Mouse (Mus musculus): ENCODE measurements around the gene Olfr77. TPM values are rescaled to one million over a fixed set of nuclear protein-coding genes. Genes with fewer than 3 reads are reported as not detected.

The Olfr77 gene
- 0.21 and 0.23 TPM in 2 replicates for polyA plus RNA-seq (2015; fragmentation: Nextera tagmentation; extraction: Ambion mirVana)

- Histone ChIP-seq H3K27me3 (no peaks in the 10 kb centered on the region), H3K4me2 (no peak within 1 kb of the TSS), H3K4me3 (no peak within 1 kb of the TSS), H3K9ac (no peak within 1 kb of the TSS), H3K9me3 (replicated peaks) (peaks cover 14% of the 10 kb centered on the region), H3K27ac (no peak within 1 kb of the TSS), H3K4me1 (no peaks in the 10 kb centered on the region), H3K36me3 (ENCODE audit: poor library complexity, severe bottlenecking) (no peaks in the 10 kb centered on the region)
- ATAC-seq: no peak
- WGBS: 87% methylated on average over 2 of the region's 2 CpGs
Observed at GRCm38 (mm10) chr9:19916565-19916964, at the start of gene Olfr77. Gene Olfr77 (plus strand): TSS chr9:19916865.

GRCm38 (mm10) chr9:19887904-19888303 lies 28.8 kb upstream of the Olfr77 start, which contains the start of gene Olfr862:
Gene Olfr862 (minus strand): TSS chr9:19888004.
- no peak within 1 kb of the TSS for H3K9ac ChIP-seq
- H3K27ac ChIP-seq: no peak within 1 kb of the TSS
- no peak within 1 kb of the TSS for H3K4me3 ChIP-seq
- H3K27me3 ChIP-seq: no peaks in the 10 kb centered on the region
- no peak for ATAC-seq
- H3K4me2 ChIP-seq: no peak within 1 kb of the TSS
- H3K36me3 ChIP-seq (ENCODE audit: poor library complexity, severe bottlenecking): no peaks in the 10 kb centered on the region
- H3K9me3 ChIP-seq (replicated peaks): peaks cover 18% of the 10 kb centered on the region
- H3K4me1 ChIP-seq: no peaks in the 10 kb centered on the region

- no peaks in the 10 kb centered on the region for H3K27me3 ChIP-seq
- no peak overlapping the region for H3K9ac ChIP-seq
- no peak overlapping the region for H3K27ac ChIP-seq
- H3K4me2 ChIP-seq: no peak overlapping the region
- WGBS: 54% methylated on average over 4 of the region's 4 CpGs
- no peak for ATAC-seq
- peaks cover 11% of the 10 kb centered on the region for H3K9me3 ChIP-seq (replicated peaks)
- H3K4me3 ChIP-seq: no peak overlapping the region
- no peaks in the 10 kb centered on the region for H3K4me1 ChIP-seq
- H3K36me3 ChIP-seq (ENCODE audit: poor library complexity, severe bottlenecking): no peaks in the 10 kb centered on the region
Observed at GRCm38 (mm10) chr9:19911170-19911569, 5.5 kb upstream of the Olfr77 start.

Other genes with a start within 250 kb of the Olfr77 start
- gene Olfr857, start 207.4 kb upstream of the Olfr77 start, polyA plus RNA-seq (2015; fragmentation: Nextera tagmentation; extraction: Ambion mirVana): not detected in 2 replicates
- gene Olfr58, start 136.6 kb upstream of the Olfr77 start, polyA plus RNA-seq (2015; fragmentation: Nextera tagmentation; extraction: Ambion mirVana): not detected in 2 replicates
- gene Olfr859, start 112.0 kb upstream of the Olfr77 start, polyA plus RNA-seq (2015; fragmentation: Nextera tagmentation; extraction: Ambion mirVana): not detected in 2 replicates
- not detected in 2 replicates for gene Olfr860, start 67.1 kb upstream of the Olfr77 start, polyA plus RNA-seq (2015; fragmentation: Nextera tagmentation; extraction: Ambion mirVana)
- gene Olfr862, start 28.9 kb upstream of the Olfr77 start, polyA plus RNA-seq (2015; fragmentation: Nextera tagmentation; extraction: Ambion mirVana): not detected in 2 replicates
- not detected in 2 replicates for gene Olfr866, start 111.2 kb downstream of the Olfr77 start, polyA plus RNA-seq (2015; fragmentation: Nextera tagmentation; extraction: Ambion mirVana)
- not detected in 2 replicates for gene Olfr867, start 140.7 kb downstream of the Olfr77 start, polyA plus RNA-seq (2015; fragmentation: Nextera tagmentation; extraction: Ambion mirVana)
- gene Olfr868, start 181.8 kb downstream of the Olfr77 start, polyA plus RNA-seq (2015; fragmentation: Nextera tagmentation; extraction: Ambion mirVana): not detected in 2 replicates
- not detected in 2 replicates for gene Olfr869, start 212.1 kb downstream of the Olfr77 start, polyA plus RNA-seq (2015; fragmentation: Nextera tagmentation; extraction: Ambion mirVana)